Mouse (Mus musculus): ENCODE measurements at regions not wholly inside any gene's neighbourhood (a gene's known extent, or its start where the extent isn't known, plus 50 kb on each side); places are given as distances from the start of the nearest gene placed in this dataset.
A peak's percentile ranks its signal among the peaks of the same experiment; 100 is the strongest.

- Histone ChIP-seq H3K79me2 (ENCODE audit: inconsistent target) (no peaks in the 10 kb centered on the region), H3K4me3 (ENCODE audit: inconsistent target) (no peak overlapping the region), H3K36me3 (ENCODE audit: inconsistent target) (no peaks in the 10 kb centered on the region), H3K27ac (no peak overlapping the region)
- 91% methylated on average over 11 of the region's 13 CpGs for WGBS (ENCODE audit: missing documents)
Measured at GRCm38 (mm10) chr13:97520988-97521547, 239.4 kb downstream of the Gm10260 start.

- no peak overlapping the region for H3K4me3 ChIP-seq (ENCODE audit: inconsistent target)
- no peaks in the 10 kb centered on the region for H3K79me2 ChIP-seq (ENCODE audit: inconsistent target)
- no peaks in the 10 kb centered on the region for H3K36me3 ChIP-seq (ENCODE audit: inconsistent target)
- H3K27ac ChIP-seq, result no peak overlapping the region
- WGBS (ENCODE audit: missing documents), result 95% methylated on average over 4 of the region's 4 CpGs
Measured at GRCm38 (mm10) chr13:97516731-97517130, 243.7 kb downstream of the Gm10260 start.

- WGBS (ENCODE audit: missing documents), result 73% methylated on average over 21 of the region's 21 CpGs
- Histone ChIP-seq H3K4me3 (ENCODE audit: inconsistent target) (no peak overlapping the region), H3K27ac (no peak overlapping the region)
Measured at GRCm38 (mm10) chr13:97514421-97515066, 245.9 kb downstream of the Gm10260 start.

GRCm38 (mm10) chr13:97512521-97512920, 247.9 kb downstream of the Gm10260 start:
- no peak overlapping the region for H3K27ac ChIP-seq
- no peaks in the 10 kb centered on the region for H3K79me2 ChIP-seq (ENCODE audit: inconsistent target)
- H3K4me3 ChIP-seq (ENCODE audit: inconsistent target), result no peak overlapping the region
- H3K36me3 ChIP-seq (ENCODE audit: inconsistent target), result no peaks in the 10 kb centered on the region
- 83% methylated on average over 4 of the region's 4 CpGs for WGBS (ENCODE audit: missing documents)

More at GRCm38 (mm10) chr13:97514421-97515066, 245.9 kb downstream of the Gm10260 start:
- Histone ChIP-seq H3K79me2 (ENCODE audit: inconsistent target) (no peaks in the 10 kb centered on the region), H3K36me3 (ENCODE audit: inconsistent target) (no peaks in the 10 kb centered on the region)

- 10% methylated on average over 10 of the region's 10 CpGs for WGBS (ENCODE audit: missing documents)
- H3K79me2 ChIP-seq (ENCODE audit: inconsistent target), result no peaks in the 10 kb centered on the region
- peak overlapping the region; percentile 48 for H3K27ac ChIP-seq
- no peak overlapping the region for H3K4me3 ChIP-seq (ENCODE audit: inconsistent target)
- no peaks in the 10 kb centered on the region for H3K36me3 ChIP-seq (ENCODE audit: inconsistent target)
Measured at GRCm38 (mm10) chr13:97510431-97511261, 249.8 kb downstream of the Gm10260 start.

- no peaks in the 10 kb centered on the region for H3K36me3 ChIP-seq (ENCODE audit: inconsistent target)
- 95% methylated on average over 5 of the region's 5 CpGs for WGBS (ENCODE audit: missing documents)
- H3K4me3 ChIP-seq (ENCODE audit: inconsistent target), result no peak overlapping the region
- no peak overlapping the region for H3K27ac ChIP-seq
- H3K79me2 ChIP-seq (ENCODE audit: inconsistent target), result no peaks in the 10 kb centered on the region
Measured at GRCm38 (mm10) chr13:97504949-97505348, 255.5 kb downstream of the Gm10260 start.

- Histone ChIP-seq H3K36me3 (ENCODE audit: inconsistent target) (no peaks in the 10 kb centered on the region), H3K4me3 (ENCODE audit: inconsistent target) (no peak overlapping the region), H3K79me2 (ENCODE audit: inconsistent target) (no peaks in the 10 kb centered on the region), H3K27ac (no peak overlapping the region)
- 92% methylated on average over 10 of the region's 10 CpGs for WGBS (ENCODE audit: missing documents)
Measured at GRCm38 (mm10) chr13:97503955-97504739, 256.3 kb downstream of the Gm10260 start.

GRCm38 (mm10) chr13:97503391-97503790, 257.0 kb downstream of the Gm10260 start:
- H3K79me2 ChIP-seq (ENCODE audit: inconsistent target), result no peaks in the 10 kb centered on the region
- no peaks in the 10 kb centered on the region for H3K36me3 ChIP-seq (ENCODE audit: inconsistent target)
- no peak overlapping the region for H3K27ac ChIP-seq
- no peak overlapping the region for H3K4me3 ChIP-seq (ENCODE audit: inconsistent target)
- 92% methylated on average over 5 of the region's 5 CpGs for WGBS (ENCODE audit: missing documents)

GRCm38 (mm10) chr13:97500155-97500554, 259.2 kb downstream of the Enc1 start:
- 93% methylated on average over 8 of the region's 8 CpGs for WGBS (ENCODE audit: missing documents)
- Histone ChIP-seq H3K36me3 (ENCODE audit: inconsistent target) (no peaks in the 10 kb centered on the region), H3K4me3 (ENCODE audit: inconsistent target) (no peak overlapping the region), H3K27ac (no peak overlapping the region), H3K79me2 (ENCODE audit: inconsistent target) (no peaks in the 10 kb centered on the region)

- no peaks in the 10 kb centered on the region for H3K36me3 ChIP-seq (ENCODE audit: inconsistent target)
- WGBS (ENCODE audit: missing documents), result 83% methylated on average over 5 of the region's 5 CpGs
- no peak overlapping the region for H3K4me3 ChIP-seq (ENCODE audit: inconsistent target)
- H3K79me2 ChIP-seq (ENCODE audit: inconsistent target), result no peaks in the 10 kb centered on the region
- no peak overlapping the region for H3K27ac ChIP-seq
Measured at GRCm38 (mm10) chr13:97498981-97499380, 258.1 kb downstream of the Enc1 start.

GRCm38 (mm10) chr13:97497928-97498327, 257.0 kb downstream of the Enc1 start:
- H3K36me3 ChIP-seq (ENCODE audit: inconsistent target), result no peaks in the 10 kb centered on the region
- no peak overlapping the region for H3K27ac ChIP-seq
- no peaks in the 10 kb centered on the region for H3K79me2 ChIP-seq (ENCODE audit: inconsistent target)
- WGBS (ENCODE audit: missing documents), result 96% methylated on average over 5 of the region's 5 CpGs
- H3K4me3 ChIP-seq (ENCODE audit: inconsistent target), result no peak overlapping the region

GRCm38 (mm10) chr13:97494770-97495169, 253.9 kb downstream of the Enc1 start:
- Histone ChIP-seq H3K36me3 (ENCODE audit: inconsistent target) (no peaks in the 10 kb centered on the region), H3K27ac (no peak overlapping the region), H3K4me3 (ENCODE audit: inconsistent target) (no peak overlapping the region), H3K79me2 (ENCODE audit: inconsistent target) (no peaks in the 10 kb centered on the region)
- 96% methylated on average over 2 of the region's 2 CpGs for WGBS (ENCODE audit: missing documents)

GRCm38 (mm10) chr13:97493836-97494235, 252.9 kb downstream of the Enc1 start:
- WGBS (ENCODE audit: missing documents), result 85% methylated on average over 7 of the region's 7 CpGs
- Histone ChIP-seq H3K4me3 (ENCODE audit: inconsistent target) (no peak overlapping the region), H3K79me2 (ENCODE audit: inconsistent target) (no peaks in the 10 kb centered on the region), H3K27ac (no peak overlapping the region), H3K36me3 (ENCODE audit: inconsistent target) (no peaks in the 10 kb centered on the region)

- Histone ChIP-seq H3K4me3 (ENCODE audit: inconsistent target) (no peak overlapping the region), H3K27ac (no peak overlapping the region), H3K79me2 (ENCODE audit: inconsistent target) (no peaks in the 10 kb centered on the region), H3K36me3 (ENCODE audit: inconsistent target) (no peaks in the 10 kb centered on the region)
- 96% methylated on average over 17 of the region's 20 CpGs for WGBS (ENCODE audit: missing documents)
Measured at GRCm38 (mm10) chr13:97492958-97493735, 252.2 kb downstream of the Enc1 start.
